ENCODE assay signal across 23 mouse cellular contexts in genomic region chr10:18501997-18502396, GRCm38 (mm10). TPM values are rescaled to one million over a fixed set of nuclear protein-coding genes. Genes with fewer than 3 reads are reported as not detected.
"Had no signal": no experiment of that assay in that cellular context is flagged by ENCODE, and none has a peak within 500 bp of the region (broad histone marks: within the 10 kb centered on the region; RNA-seq: fewer than 3 reads in every experiment).

No protein-coding gene starts in this region.

- DNase-seq: gastrocnemius, adult 2 months; gastrocnemius, postnatal 10 days; gastrocnemius, postnatal 25 days; heart, adult 2 months; heart, postnatal 10 days; heart, postnatal 4 days; kidney, adult 18-20 months; kidney, adult 8-10 months; kidney, postnatal 14 days; kidney, postnatal 36 days; layer of hippocampus, adult 9-11 months; layer of hippocampus, postnatal 36 days; left cerebral cortex, postnatal 4 days had no signal

- H3K27me3 ChIP-seq: heart, embryonic 12.5 days; hindbrain, embryonic 13.5 days; hindbrain, embryonic 15.5 days; intestine, embryonic 15.5 days; limb, embryonic 13.5 days; limb, embryonic 15.5 days; liver, embryonic 12.5 days had no signal

- H3K36me3 ChIP-seq: intestine, embryonic 15.5 days; liver, embryonic 12.5 days had no signal

- H3K9me3 ChIP-seq: heart, embryonic 12.5 days; hindbrain, embryonic 10.5 days; hindbrain, embryonic 13.5 days; hindbrain, embryonic 15.5 days; intestine, embryonic 15.5 days; limb, embryonic 13.5 days; limb, embryonic 15.5 days; liver, embryonic 12.5 days had no signal

- H3K4me1 ChIP-seq: intestine, embryonic 15.5 days; liver, embryonic 12.5 days had no signal

- H3K4me3 ChIP-seq: gastrocnemius, adult 2 months; heart, adult 2 months; heart, embryonic 12.5 days; hindbrain, embryonic 10.5 days; hindbrain, embryonic 13.5 days; hindbrain, embryonic 15.5 days; intestine, embryonic 15.5 days; limb, embryonic 13.5 days; limb, embryonic 15.5 days; liver, embryonic 12.5 days had no signal

- H3K27ac ChIP-seq: gastrocnemius, adult 2 months; heart, adult 2 months; hindbrain, embryonic 10.5 days; hindbrain, embryonic 13.5 days; hindbrain, embryonic 15.5 days; intestine, embryonic 15.5 days; limb, embryonic 13.5 days; limb, embryonic 15.5 days; liver, embryonic 12.5 days; liver, embryonic 14.5 days had no signal

RNA-seq across cellular contexts. Expression of gene Hebp2, which starts 43.9 kb away (rescaled TPM):
- polyA plus RNA-seq: inflammation-experienced regulatory T-cells, adult 6 months had no signal
